Mouse (Mus musculus): Measurements from ENCODE around the gene Plxnd1.

The Plxnd1 gene

DNA sequence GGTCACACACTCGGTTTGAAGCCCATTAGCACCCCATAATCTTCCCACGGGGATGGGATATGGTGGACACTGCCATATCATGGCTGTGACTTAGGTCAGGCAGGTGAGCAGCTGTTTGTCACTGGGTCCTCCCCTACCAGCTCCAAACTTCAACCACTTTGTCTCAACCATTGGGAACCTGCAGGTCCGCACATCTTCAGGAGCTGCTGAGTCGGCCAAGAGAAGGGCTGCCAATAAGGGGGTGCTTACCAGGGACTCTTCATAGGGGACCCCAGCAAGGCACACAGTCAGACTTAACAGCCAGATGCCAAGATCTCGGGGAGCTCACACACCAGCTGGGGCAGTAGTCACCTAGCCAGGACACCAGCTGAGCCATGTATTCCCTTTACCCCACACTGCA is 6.0 kb upstream of the Plxnd1 start:
- no peak for DNase-seq (ENCODE audit: extremely low read depth, low read depth, low spot score)

GRCm38 (mm10) chr6:115999227-115999626 is 4.4 kb upstream of the Plxnd1 start:
- DNase-seq (ENCODE audit: extremely low read depth, low read depth, low spot score) = no peak

DNA sequence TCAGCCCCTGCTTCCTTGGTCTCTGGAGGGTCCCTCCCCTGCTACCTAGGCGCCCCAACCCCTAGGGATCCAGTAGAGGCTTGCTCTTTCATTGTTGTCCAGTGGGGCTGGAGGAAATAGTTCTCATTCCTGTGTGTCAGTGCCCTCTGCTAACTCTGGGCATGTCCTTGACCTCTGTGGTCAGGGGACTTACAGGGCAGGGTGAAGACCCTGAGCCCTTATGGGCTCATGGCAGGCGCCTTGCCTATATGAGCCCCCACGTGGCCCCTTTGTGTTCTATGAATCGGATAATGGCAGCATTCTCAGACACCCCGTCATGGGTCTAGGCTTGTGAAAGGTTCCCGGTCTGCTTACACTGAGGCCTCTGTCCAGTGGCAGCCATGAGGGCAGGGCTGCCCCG is 4.0 kb upstream of the Plxnd1 start:
- no peak for DNase-seq (ENCODE audit: extremely low read depth, low read depth, low spot score)

DNA sequence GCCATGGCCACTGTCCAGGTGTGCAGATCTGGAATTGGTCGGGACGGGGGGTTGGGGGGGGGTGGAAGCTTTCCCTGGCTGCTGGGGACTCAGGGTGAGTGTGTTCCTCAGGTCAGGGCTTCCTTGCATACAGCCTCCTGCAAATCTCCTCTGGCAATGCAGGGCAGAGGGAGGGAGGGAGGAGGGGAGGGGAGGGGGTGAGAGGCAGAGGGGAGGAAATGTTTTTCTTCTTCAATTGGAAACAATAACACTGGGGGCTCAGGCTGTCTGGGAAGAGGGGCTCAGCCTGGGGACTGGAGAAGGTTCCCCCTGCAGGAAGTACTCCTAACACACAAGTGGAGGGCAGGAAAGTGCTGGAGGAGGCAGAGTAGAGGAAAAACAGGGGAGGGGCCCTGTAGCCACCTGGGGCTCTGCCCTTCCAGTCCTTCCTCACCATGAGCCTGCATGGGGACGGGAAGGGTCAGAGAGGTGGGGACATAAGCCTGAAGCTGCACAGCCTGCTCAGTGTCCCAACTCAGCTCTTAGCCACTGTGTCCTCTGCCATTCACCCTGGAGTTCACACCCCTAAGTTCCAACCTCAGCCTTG is 3.0 kb upstream of the Plxnd1 start:
- no peak for DNase-seq (ENCODE audit: extremely low read depth, low read depth, low spot score)

DNA sequence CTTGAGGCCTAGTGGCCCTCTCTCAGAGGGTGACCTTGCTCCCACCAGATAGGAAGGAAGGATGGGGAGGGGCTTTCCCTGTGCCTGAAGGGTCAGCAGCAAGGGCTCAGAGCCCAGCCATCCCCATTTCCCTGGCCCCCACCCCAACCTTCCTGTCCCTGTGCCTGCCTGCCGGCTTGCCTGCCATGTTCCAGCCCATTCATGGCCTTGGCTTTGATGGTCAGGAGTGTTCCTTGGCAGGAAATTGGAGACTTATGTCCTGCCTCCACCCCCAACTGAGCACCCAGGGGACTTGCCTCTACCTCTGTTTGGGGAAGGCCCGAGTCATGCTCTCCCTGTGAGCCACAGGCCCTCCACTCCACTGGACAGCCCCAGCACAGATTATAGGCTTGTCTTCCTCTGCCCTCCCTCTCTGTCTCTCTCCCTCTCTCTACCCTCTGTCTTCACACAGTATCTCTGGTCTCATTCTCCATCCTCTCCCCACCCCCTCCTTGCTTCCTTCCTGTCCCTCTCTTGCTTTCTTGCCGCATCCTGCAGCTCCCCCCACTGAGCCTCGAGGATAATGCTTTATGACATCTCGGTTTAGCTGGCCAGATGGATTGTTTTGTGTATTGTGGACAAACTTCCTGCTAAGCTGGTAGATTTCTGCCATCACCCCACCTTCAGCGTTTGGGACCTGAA is 1.5 kb upstream of the Plxnd1 start:
- DNase-seq (ENCODE audit: extremely low read depth, low read depth, low spot score) = no peak

GRCm38 (mm10) chr6:115995531-115995941 is 731 bp upstream of the Plxnd1 start:
- DNase-seq (ENCODE audit: extremely low read depth, low read depth, low spot score) = no peak

GRCm38 (mm10) chr6:115994146-115994876 is 494 bp downstream of the Plxnd1 start:
- DNase-seq (ENCODE audit: extremely low read depth, low read depth, low spot score) = no peak

DNA sequence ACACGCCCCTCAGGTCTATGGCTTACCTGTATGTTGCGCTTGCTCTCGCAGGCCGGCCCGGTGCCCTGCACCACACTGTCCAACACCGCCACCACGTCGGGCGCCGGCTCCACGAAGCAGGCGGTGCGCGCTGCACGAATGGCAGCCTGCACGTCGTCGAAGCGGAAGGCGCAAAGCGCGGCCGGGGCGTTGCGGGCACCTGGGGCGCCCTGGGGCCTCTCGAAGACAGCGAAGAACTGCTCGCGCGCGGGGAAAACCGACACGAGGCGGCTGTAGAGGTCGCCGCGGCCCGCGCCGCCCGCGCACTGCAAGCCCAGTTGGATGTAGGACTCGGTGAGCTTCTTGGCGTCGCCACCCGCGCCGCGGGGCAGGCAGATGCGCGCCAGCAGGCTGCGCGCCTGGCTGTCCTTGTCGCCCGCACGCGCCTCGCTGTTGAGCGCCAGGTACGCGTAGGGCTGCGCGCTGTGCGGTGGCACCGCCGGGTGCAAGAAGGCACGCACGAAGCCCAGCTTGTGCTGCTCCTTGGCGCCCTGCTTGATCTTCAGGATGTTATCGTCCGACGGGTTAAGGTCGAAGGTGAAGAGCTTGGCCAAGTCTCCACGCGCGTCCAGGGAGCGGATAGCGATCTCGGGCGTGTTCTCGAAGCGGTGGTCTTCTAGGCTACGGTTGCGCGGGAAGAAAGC is 1.2 kb downstream of the Plxnd1 start:
- no peak for DNase-seq (ENCODE audit: extremely low read depth, low read depth, low spot score)

DNA sequence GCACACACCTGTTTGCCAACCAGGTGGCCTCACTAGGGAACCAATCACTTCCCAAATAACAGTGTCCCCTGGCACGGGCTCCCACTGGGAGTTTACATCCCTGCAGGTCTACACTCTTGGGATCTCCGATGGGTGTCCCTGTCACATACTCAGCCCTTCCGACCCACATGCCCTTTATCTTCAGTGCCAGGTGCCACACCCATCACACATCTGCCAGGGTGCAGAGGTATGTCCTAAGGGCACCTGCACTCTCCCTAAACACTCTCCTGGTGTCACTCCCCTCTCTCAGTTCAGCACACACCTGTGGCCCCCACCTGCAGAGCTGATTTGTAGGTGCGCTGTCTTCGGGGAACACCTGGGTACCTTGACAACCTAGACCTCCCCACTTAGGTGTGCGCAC is 1.8 kb downstream of the Plxnd1 start:
- no peak for DNase-seq (ENCODE audit: extremely low read depth, low read depth, low spot score)

GRCm38 (mm10) chr6:115991881-115992620 is 2.8 kb downstream of the Plxnd1 start:
- no peak for DNase-seq (ENCODE audit: extremely low read depth, low read depth, low spot score)

- DNase-seq (ENCODE audit: extremely low read depth, low read depth, low spot score) = no peak
Measured at GRCm38 (mm10) chr6:115991108-115991880, 3.5 kb downstream of the Plxnd1 start.

- DNase-seq (ENCODE audit: extremely low read depth, low read depth, low spot score) = no peak
Measured at GRCm38 (mm10) chr6:115990479-115990878, 4.3 kb downstream of the Plxnd1 start.

GRCm38 (mm10) chr6:115990056-115990455 is 4.7 kb downstream of the Plxnd1 start:
- DNase-seq (ENCODE audit: extremely low read depth, low read depth, low spot score) = no peak

DNA sequence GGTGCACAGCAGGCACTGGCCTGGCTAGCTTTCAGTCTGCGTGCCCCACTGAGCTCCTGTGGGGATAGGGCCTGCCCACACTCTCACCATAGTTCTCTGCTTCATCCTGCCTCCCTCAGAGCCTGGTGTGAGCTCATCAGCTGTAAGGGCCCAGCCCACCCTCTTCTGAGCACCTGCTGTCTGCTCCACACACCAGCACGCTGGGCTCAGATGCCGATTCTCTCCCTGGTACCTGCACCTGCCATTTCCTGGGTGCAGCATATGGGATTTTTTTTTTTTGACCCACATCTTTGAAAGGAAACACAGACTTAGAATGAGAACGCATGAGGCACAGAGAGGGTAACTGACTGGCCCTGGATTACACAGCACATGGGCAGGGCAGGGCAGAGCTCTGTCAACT is 5.2 kb downstream of the Plxnd1 start:
- no peak for DNase-seq (ENCODE audit: extremely low read depth, low read depth, low spot score)

GRCm38 (mm10) chr6:115989032-115989431 is 5.8 kb downstream of the Plxnd1 start:
- no peak for DNase-seq (ENCODE audit: extremely low read depth, low read depth, low spot score)

GRCm38 (mm10) chr6:115987096-115987747 is 7.6 kb downstream of the Plxnd1 start:
- DNase-seq (ENCODE audit: extremely low read depth, low read depth, low spot score) = no peak

- DNase-seq (ENCODE audit: extremely low read depth, low read depth, low spot score) = no peak
Measured at GRCm38 (mm10) chr6:115986472-115987095, 8.2 kb downstream of the Plxnd1 start.

- no peak for DNase-seq (ENCODE audit: extremely low read depth, low read depth, low spot score)
Measured at GRCm38 (mm10) chr6:115985622-115986021, 9.2 kb downstream of the Plxnd1 start.

GRCm38 (mm10) chr6:115984580-115984979 is 10.2 kb downstream of the Plxnd1 start:
- DNase-seq (ENCODE audit: extremely low read depth, low read depth, low spot score) = no peak
